Mouse (Mus musculus) B cell, adult 2 months (primary cell): ENCODE measurements around the gene Cdh8.
"Not testable (repeated sequence)": the region's sequence is repeated elsewhere in the genome, so short reads cannot be mapped to it uniquely, and the experiment has no call there.

Experiments
- DNase-seq, 2 experiments: peaks; one replicate each; pipeline ENCODE4 v3.0.0; 2022

Cdh8 gene

GRCm38 (mm10) chr8:99267133-99267532, 149.1 kb downstream of the Cdh8 start:
- DNase-seq: no peak

- DNase-seq: no peak
These were observed 181.9 kb downstream of the Cdh8 start for GRCm38 (mm10) chr8:99234372-99234771.

- DNase-seq: no peak
These were observed 192.6 kb downstream of the Cdh8 start for GRCm38 (mm10) chr8:99223697-99224096.

DNA sequence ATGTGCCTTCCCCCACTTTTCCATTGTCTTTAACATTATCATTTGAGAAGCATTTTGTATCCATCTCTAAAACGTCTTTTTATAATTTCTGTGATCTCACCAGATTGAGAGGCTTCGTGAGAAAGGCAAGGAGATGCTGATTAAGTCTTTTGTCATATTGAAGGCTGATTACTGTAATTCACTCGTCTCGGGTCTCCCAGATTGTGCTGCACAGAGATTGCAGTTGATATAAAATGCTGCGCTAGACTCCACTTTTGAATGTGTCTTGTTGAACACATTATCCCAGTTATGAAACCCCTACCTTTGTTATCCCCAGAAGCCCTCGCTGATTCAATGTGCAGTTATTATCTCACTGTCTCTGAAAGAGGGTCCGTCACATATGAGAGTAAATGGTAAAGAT, 211.1 kb downstream of the Cdh8 start:
- DNase-seq: no peak

DNA sequence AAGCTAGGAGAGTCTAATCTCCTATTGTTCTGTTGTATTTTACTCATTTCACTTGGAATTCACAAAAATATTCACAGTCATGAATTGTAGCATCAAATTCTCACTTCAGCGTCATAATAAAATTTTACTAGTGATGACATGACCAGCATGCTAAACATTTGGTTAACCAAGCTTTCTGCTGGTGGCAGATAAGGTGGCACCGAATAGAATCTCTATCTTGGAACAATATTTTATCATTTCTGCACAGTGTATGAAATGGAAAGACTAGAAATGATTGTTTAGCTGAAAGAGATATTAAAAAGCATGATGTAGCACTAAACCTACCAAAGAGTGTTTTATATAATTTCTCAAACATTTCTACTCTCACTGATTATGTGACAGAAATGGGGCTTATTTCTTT, 225.6 kb downstream of the Cdh8 start:
- DNase-seq: no peak

- no peak for DNase-seq
These were observed 229.4 kb downstream of the Cdh8 start for GRCm38 (mm10) chr8:99186879-99187278.

DNA sequence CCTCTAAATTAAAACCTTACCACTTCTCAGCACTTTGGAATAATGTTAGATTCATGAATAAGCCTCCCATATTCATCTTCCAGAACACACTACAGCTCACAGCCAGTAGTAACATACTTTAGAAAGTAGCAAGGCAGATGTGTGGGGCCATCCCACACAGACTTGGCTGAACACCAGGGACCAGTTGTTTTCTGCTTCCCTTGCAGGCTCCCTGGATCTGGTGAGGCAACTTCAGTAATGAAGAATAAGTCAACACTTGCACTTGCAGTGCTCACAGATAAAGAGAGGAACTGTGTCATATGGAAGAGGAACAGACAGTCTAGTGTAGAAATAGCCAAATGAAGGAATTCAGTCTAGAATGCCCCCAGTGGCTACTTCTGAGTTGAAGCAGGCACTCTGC, 232.1 kb downstream of the Cdh8 start:
- no peak for DNase-seq

DNA sequence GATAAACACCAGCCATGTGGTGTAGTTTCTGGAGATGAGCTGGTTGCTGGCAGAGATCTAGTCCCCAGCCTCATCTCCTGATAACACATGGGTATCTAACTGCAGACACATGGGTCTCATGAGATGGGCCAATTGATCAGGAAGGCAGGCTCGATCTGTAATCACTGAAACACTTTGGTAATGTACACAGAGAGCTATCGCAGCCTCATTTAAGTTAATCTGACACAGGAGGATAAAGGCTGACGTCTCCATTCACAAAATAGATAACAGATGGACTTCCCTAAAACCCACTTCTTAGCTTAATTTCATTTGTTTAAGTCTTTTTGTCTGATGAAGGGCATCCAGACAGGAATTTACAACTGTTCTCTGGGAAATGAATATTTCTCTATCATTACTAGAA, 249.3 kb downstream of the Cdh8 start:
- DNase-seq: no peak

- DNase-seq: no peak
These were observed 254.6 kb downstream of the Cdh8 start for GRCm38 (mm10) chr8:99161633-99162032.

- no peak for DNase-seq
These were observed 270.8 kb downstream of the Cdh8 start for GRCm38 (mm10) chr8:99145436-99145835.

- DNase-seq: not testable (repeated sequence)
These were observed 271.5 kb downstream of the Cdh8 start for GRCm38 (mm10) chr8:99144761-99145160.

DNA sequence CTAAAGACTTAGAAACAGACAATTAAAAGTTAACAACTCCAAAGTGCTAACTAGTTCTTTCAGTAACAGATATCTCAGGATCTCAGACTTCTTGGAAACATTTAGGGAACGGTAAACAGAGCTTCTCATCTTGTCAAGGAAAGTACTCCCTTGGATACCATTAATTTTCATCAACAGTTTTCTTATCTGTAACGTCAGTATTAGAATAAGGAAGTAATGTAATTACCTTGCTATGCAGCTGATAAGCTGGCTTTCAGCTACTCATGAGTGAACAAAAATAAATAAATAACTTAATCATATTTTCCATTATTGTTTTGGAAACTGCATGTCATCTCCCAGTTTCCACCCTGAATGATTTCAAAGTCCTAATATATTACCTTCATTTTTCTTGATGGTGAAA, 317.8 kb downstream of the Cdh8 start:
- no peak for DNase-seq

- DNase-seq: no peak
These were observed 364.9 kb downstream of the Cdh8 start for GRCm38 (mm10) chr8:99051344-99051743.

- no peak for DNase-seq
These were observed 367.5 kb downstream of the Cdh8 start for GRCm38 (mm10) chr8:99048664-99049363.

- no peak for DNase-seq
These were observed 375.8 kb downstream of the Cdh8 start for GRCm38 (mm10) chr8:99040423-99040822.

GRCm38 (mm10) chr8:99031060-99031459, 385.2 kb downstream of the Cdh8 start:
- no peak for DNase-seq
